Mouse (Mus musculus): ENCODE results near the gene Hes6. TPM values are rescaled to one million over a fixed set of nuclear protein-coding genes. Genes with fewer than 3 reads are reported as not detected.

The Hes6 gene
- polyA plus RNA-seq, 1 experiment: 22.3 TPM

- H3K27ac ChIP-seq (ENCODE audit: insufficient read depth, low read length): no peak overlapping the region
- TF ChIP-seq CTCF (IDR thresholded peaks at IDR 0.05; ENCODE audit: extremely low read depth, insufficient read depth, low read length) (no peak), POLR2A (IDR thresholded peaks at IDR 0.05; ENCODE audit: extremely low read depth, insufficient read depth, low read length) (no peak)
- no peaks in the 10 kb centered on the region for H3K4me1 ChIP-seq (ENCODE audit: control insufficient read depth, insufficient read depth, low read length)
- H3K4me3 ChIP-seq (ENCODE audit: insufficient read depth, low read length): no peak overlapping the region
Observed at GRCm38 (mm10) chr1:91364822-91365644, 48.8 kb downstream of the Hes6 start.

- no peak overlapping the region for H3K4me3 ChIP-seq (ENCODE audit: insufficient read depth, low read length)
- no peaks in the 10 kb centered on the region for H3K4me1 ChIP-seq (ENCODE audit: control insufficient read depth, insufficient read depth, low read length)
- no peak for TF ChIP-seq CTCF (IDR thresholded peaks at IDR 0.05; ENCODE audit: extremely low read depth, insufficient read depth, low read length)
- no peak for TF ChIP-seq POLR2A (IDR thresholded peaks at IDR 0.05; ENCODE audit: extremely low read depth, insufficient read depth, low read length)
- H3K27ac ChIP-seq (ENCODE audit: insufficient read depth, low read length): no peak overlapping the region
Observed at GRCm38 (mm10) chr1:91362113-91362512, 51.7 kb downstream of the Hes6 start.

Other genes with a start within 250 kb of the Hes6 start
- 76.5 and 76.6 TPM in 2 replicates for gene Ramp1, start 234.2 kb downstream of the Hes6 start, polyA plus RNA-seq (2012; rRNA removed)
- gene Ube2f, start 163.7 kb downstream of the Hes6 start, polyA plus RNA-seq (2012; rRNA removed): 60.0 and 65.7 TPM in 2 replicates
- 18.4 and 20.6 TPM in 2 replicates for gene Scly, start 115.7 kb downstream of the Hes6 start, polyA plus RNA-seq (2012; rRNA removed)
- gene Espnl, start 92.0 kb downstream of the Hes6 start, polyA plus RNA-seq (2012; rRNA removed): 0.19 and 0.26 TPM in 2 replicates
- gene Klhl30, start 63.0 kb downstream of the Hes6 start, polyA plus RNA-seq (2012; rRNA removed): 0.11 and 0.21 TPM in 2 replicates
- gene Erfe, start 47.6 kb downstream of the Hes6 start, polyA plus RNA-seq (2012; rRNA removed): 0.90 and 1.3 TPM in 2 replicates
- gene Ilkap, start 15.2 kb downstream of the Hes6 start, polyA plus RNA-seq (2012; rRNA removed): 84.0 and 90.3 TPM in 2 replicates
- gene Per2, start 45.3 kb upstream of the Hes6 start, polyA plus RNA-seq (2012; rRNA removed): 21.6 and 24.3 TPM in 2 replicates
- gene Traf3ip1, start 80.6 kb upstream of the Hes6 start, polyA plus RNA-seq (2012; rRNA removed): 18.2 and 20.0 TPM in 2 replicates
- 20.7 and 22.2 TPM in 2 replicates for gene Asb1, start 126.5 kb upstream of the Hes6 start, polyA plus RNA-seq (2012; rRNA removed)